Mouse (Mus musculus) myocyte (in vitro differentiated cells): ENCODE results near the gene 4930519G04Rik. TPM values are rescaled to one million over a fixed set of nuclear protein-coding genes. Genes with fewer than 3 reads are reported as not detected.
"Not testable (repeated sequence)": the region's sequence is repeated elsewhere in the genome, so short reads cannot be mapped to it uniquely, and the experiment has no call there.

Experiments used
- H3K27me3 ChIP-seq: one replicate; pipeline ENCODE4 v1.6.1; 2011; ENCODE audit not compliant: control insufficient read depth, insufficient read depth, insufficient read length
- H3K36me3 ChIP-seq: one replicate; pipeline ENCODE4 v1.6.1; 2011; ENCODE audit not compliant: control insufficient read depth, insufficient read depth
- H3K4me2 ChIP-seq: one replicate; pipeline ENCODE4 v1.6.1; 2011; ENCODE audit warnings: low read depth, control low read depth
- H3K4me3 ChIP-seq: one replicate; pipeline ENCODE4 v1.5.1; 2011; ENCODE audit warnings: mild to moderate bottlenecking, control low read depth, moderate library complexity
- H3K79me2 ChIP-seq: one replicate; pipeline ENCODE4 v1.6.1; 2011; ENCODE audit not compliant: control insufficient read depth, insufficient read depth
- H3ac ChIP-seq: one replicate; pipeline ENCODE4 v1.6.1; 2011; ENCODE audit not compliant: control insufficient read depth, insufficient read length
- CEBPB ChIP-seq: IDR thresholded peaks from 2 replicates; pipeline ENCODE4 v1.6.1; 2011; ENCODE audit warnings: mild to moderate bottlenecking, moderate library complexity; ENCODE audit not compliant: poor library complexity, insufficient read depth, severe bottlenecking
- E2F4 ChIP-seq: IDR thresholded peaks from one replicate; pipeline ENCODE4 v1.6.1; 2011; ENCODE audit warnings: mild to moderate bottlenecking, control low read depth, moderate library complexity; ENCODE audit not compliant: insufficient read depth
- MAX ChIP-seq: IDR thresholded peaks from one replicate; pipeline ENCODE4 v1.6.1; 2011; ENCODE audit warnings: low read depth, mild to moderate bottlenecking, control low read depth
- MYOD1 ChIP-seq, 3 experiments: IDR thresholded peaks; one replicate each; pipeline ENCODE4 v1.6.1; 2011; ENCODE audit warnings: control low read depth in 2 of 3, low read depth in 2 of 3, mild to moderate bottlenecking in 2 of 3, moderate library complexity in 1 of 3; ENCODE audit not compliant: insufficient read length in 2 of 3, control insufficient read depth in 1 of 3
- MYOG ChIP-seq, 3 experiments: IDR thresholded peaks; one replicate each; pipeline ENCODE4 v1.6.1; 2011; ENCODE audit warnings: control low read depth in 2 of 3, low read depth in 2 of 3, mild to moderate bottlenecking in 2 of 3; ENCODE audit not compliant: insufficient read length in 2 of 3, control insufficient read depth in 1 of 3, insufficient read depth in 1 of 3
- POLR2A ChIP-seq: IDR thresholded peaks from one replicate; pipeline ENCODE4 v1.6.1; 2011; ENCODE audit warnings: low read depth, mild to moderate bottlenecking, control low read depth, moderate library complexity; ENCODE audit not compliant: insufficient read length
- POLR2AphosphoS2 ChIP-seq: IDR thresholded peaks from one replicate; pipeline ENCODE4 v1.6.1; 2011; ENCODE audit warnings: low read depth, control low read depth; ENCODE audit not compliant: insufficient read length
- REST ChIP-seq: IDR thresholded peaks from one replicate; pipeline ENCODE4 v1.6.1; 2011; ENCODE audit warnings: mild to moderate bottlenecking, control low read depth, moderate library complexity; ENCODE audit not compliant: insufficient read depth, insufficient read length
- SRF ChIP-seq: IDR thresholded peaks from one replicate; pipeline ENCODE4 v1.6.1; 2011; ENCODE audit warnings: low read depth; ENCODE audit not compliant: control insufficient read depth, insufficient read length
- TCF12 ChIP-seq: IDR thresholded peaks from one replicate; pipeline ENCODE4 v1.6.1; 2011; ENCODE audit warnings: mild to moderate bottlenecking, control low read depth; ENCODE audit not compliant: poor library complexity, insufficient read depth, severe bottlenecking
- TCF3 ChIP-seq: IDR thresholded peaks from one replicate; pipeline ENCODE4 v1.6.1; 2011; ENCODE audit warnings: low read depth, control low read depth; ENCODE audit not compliant: insufficient read length
- USF1 ChIP-seq: IDR thresholded peaks from one replicate; pipeline ENCODE4 v1.6.1; 2011; ENCODE audit warnings: low read depth, mild to moderate bottlenecking, control low read depth, moderate library complexity
- polyA plus RNA-seq: library from polyadenylated mRNA; unstranded; fragments of >200 nt; fragmentation: generic; extraction: Trizol; gene quantifications from one replicate; pipeline ENCODE4 v1.2.1, GENCODE M21; 2012; ENCODE audit warnings: missing spikeins

Gene 4930519G04Rik
- polyA plus RNA-seq, 1 experiment, result not detected

DNA sequence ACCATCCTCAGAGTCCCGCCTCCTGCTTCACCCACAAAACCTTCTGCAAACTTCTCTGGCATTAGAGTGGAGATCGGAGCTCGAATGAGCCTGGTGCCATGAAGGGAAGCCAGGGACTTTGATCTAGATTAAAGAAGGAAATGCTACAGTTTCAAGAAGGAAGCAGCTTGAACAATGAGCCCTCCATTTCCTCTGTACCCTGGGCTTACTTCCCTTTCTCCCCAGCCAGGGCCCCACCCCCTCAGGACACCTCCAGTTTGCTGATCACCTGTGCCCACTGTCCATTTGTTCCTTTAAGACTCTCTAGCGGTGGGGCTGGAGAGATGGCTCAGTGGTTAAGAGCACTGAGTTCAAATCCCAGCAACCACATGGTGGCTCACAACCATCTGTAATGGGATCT, 63.3 kb downstream of the 4930519G04Rik start:
- Histone ChIP-seq H3K4me2 (no peak overlapping the region), H3ac (no peak overlapping the region), H3K27me3 (no peaks in the 10 kb centered on the region), H3K79me2 (no peaks in the 10 kb centered on the region), H3K4me3 (no peak overlapping the region), H3K36me3 (no peaks in the 10 kb centered on the region)
- TF ChIP-seq E2F4 (no peak), REST (no peak)

GRCm38 (mm10) chr5:114917357-114917756, 63.9 kb downstream of the 4930519G04Rik start:
- H3K27me3 ChIP-seq, H3K79me2 ChIP-seq, H3K4me3 ChIP-seq, H3ac ChIP-seq, H3K4me2 ChIP-seq, H3K36me3 ChIP-seq: not testable (repeated sequence)
- TF ChIP-seq MYOD1 (IDR thresholded peaks at IDR 0.05; ENCODE audit: control insufficient read depth in 1 of 3, insufficient read length in 2 of 3, low read depth in 2 of 3), result peak in 2 of 3 experiments; percentile 57 to 66

- Histone ChIP-seq H3K27me3 (no peaks in the 10 kb centered on the region), H3K4me3 (no peak overlapping the region), H3ac (no peak overlapping the region), H3K36me3 (no peaks in the 10 kb centered on the region), H3K4me2 (no peak overlapping the region), H3K79me2 (no peaks in the 10 kb centered on the region)
- no peak for TF ChIP-seq TCF3
- no peak for TF ChIP-seq MYOD1 (IDR thresholded peaks at IDR 0.05; ENCODE audit: control insufficient read depth in 1 of 3, insufficient read length in 2 of 3, low read depth in 2 of 3)
- TF ChIP-seq TCF12, result no peak
- no peak for TF ChIP-seq CEBPB
- no peak for TF ChIP-seq POLR2A
- TF ChIP-seq MYOG (IDR thresholded peaks at IDR 0.05; ENCODE audit: control insufficient read depth in 1 of 3, insufficient read depth in 1 of 3, insufficient read length in 2 of 3, low read depth in 2 of 3), result no peak
- TF ChIP-seq E2F4, result no peak
- TF ChIP-seq MAX, result no peak
- TF ChIP-seq SRF, result no peak
Observed at GRCm38 (mm10) chr5:114921551-114922365, 68.3 kb downstream of the 4930519G04Rik start.

DNA sequence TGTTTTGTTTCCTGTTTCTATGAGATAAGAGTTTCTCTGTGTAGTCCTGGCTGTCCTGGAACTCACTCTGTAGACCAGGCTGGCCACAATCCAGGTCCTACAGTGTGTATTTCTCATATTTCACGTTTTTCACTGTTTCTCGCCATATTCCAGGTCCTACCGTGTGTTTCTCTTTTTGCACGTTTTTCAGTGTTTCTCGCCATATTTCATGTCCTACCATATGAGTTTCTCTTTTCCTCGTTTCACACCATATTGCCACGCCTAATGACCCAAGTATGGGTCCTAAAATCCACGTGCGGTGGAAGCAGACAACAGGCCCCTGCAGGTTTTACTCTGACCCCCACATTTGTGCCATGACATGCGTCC, 68.9 kb downstream of the 4930519G04Rik start:
- no peak overlapping the region for H3K4me2 ChIP-seq
- no peaks in the 10 kb centered on the region for H3K36me3 ChIP-seq
- TF ChIP-seq MAX, result no peak
- no peaks in the 10 kb centered on the region for H3K79me2 ChIP-seq
- H3K27me3 ChIP-seq, result no peaks in the 10 kb centered on the region
- H3K4me3 ChIP-seq, result peak overlapping the region; percentile 8
- no peak overlapping the region for H3ac ChIP-seq

DNA sequence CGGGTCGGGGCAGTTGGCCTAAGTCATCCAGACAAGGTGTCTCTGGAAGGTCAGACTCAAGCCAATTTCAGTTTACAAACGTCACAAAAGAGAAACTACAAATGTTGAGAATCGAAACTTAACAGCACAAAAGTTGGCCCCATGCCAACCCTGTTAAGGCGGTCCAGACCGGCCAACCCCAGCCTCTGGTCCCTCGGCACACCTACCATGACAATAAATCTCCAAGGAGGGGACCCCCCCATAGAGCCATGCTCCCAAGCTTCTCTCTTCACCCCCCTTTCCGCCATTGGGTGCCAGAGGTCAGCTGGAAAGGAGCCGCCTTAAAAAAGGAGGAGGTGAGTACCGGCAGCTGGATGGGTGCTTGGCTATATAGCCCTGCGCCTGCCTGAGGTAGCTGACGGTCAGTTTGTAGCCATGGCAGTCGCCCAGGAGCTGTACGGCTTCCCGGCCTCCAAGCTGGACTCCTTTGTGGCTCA, 69.6 kb downstream of the 4930519G04Rik start, which contains the start of gene Oasl1:
Gene Oasl1, plus strand, starts transcription at position 243 of the 476 bp plus-strand sequence.
- TF ChIP-seq MYOD1 (IDR thresholded peaks at IDR 0.05; ENCODE audit: control insufficient read depth in 1 of 3, insufficient read length in 2 of 3, low read depth in 2 of 3) (no peak), MAX (no peak), USF1 (no peak), SRF (no peak), REST (no peak), TCF3 (no peak), TCF12 (no peak), CEBPB (no peak), POLR2AphosphoS2 (no peak), E2F4 (no peak), MYOG (IDR thresholded peaks at IDR 0.05; ENCODE audit: control insufficient read depth in 1 of 3, insufficient read depth in 1 of 3, insufficient read length in 2 of 3, low read depth in 2 of 3) (no peak), POLR2A (no peak)
- no peaks in the 10 kb centered on the region for H3K79me2 ChIP-seq
- peak within 1 kb of the TSS; percentile 65 for H3K4me2 ChIP-seq
- peak within 1 kb of the TSS; percentile 8 for H3K4me3 ChIP-seq
- no peaks in the 10 kb centered on the region for H3K27me3 ChIP-seq
- no peaks in the 10 kb centered on the region for H3K36me3 ChIP-seq
- no peak within 1 kb of the TSS for H3ac ChIP-seq
